Mouse (Mus musculus) intestine, embryonic 15.5 days (tissue): ENCODE results near the gene Ube2s. TPM values are rescaled to one million over a fixed set of nuclear protein-coding genes. Genes with fewer than 3 reads are reported as not detected.
"Not testable (repeated sequence)": the region's sequence is repeated elsewhere in the genome, so short reads cannot be mapped to it uniquely, and the experiment has no call there.

Experiments used
- ATAC-seq: fragments of 200-750 bp; cut with Nextera tagmentation; 2 replicates; pipeline ENCODE4 v1.8.0; 2017; ENCODE audit warnings: moderate TSS enrichment, moderate library complexity
- H3K27ac ChIP-seq: fragments of 300-500 bp; sonication (generic); 2 replicates; pipeline ENCODE4 v1.5.1; 2015; ENCODE audit warnings: mild to moderate bottlenecking, inconsistent platforms
- H3K27me3 ChIP-seq: fragments of 300-500 bp; sonication (generic); replicated peaks from 2 replicates; pipeline ENCODE4 v1.6.1; 2015; ENCODE audit warnings: inconsistent platforms
- H3K36me3 ChIP-seq: fragments of 300-500 bp; sonication (generic); 2 replicates; pipeline ENCODE4 v1.6.1; 2015; ENCODE audit warnings: inconsistent platforms
- H3K4me1 ChIP-seq: fragments of 300-500 bp; sonication (generic); replicated peaks from 2 replicates; pipeline ENCODE4 v1.6.1; 2015; ENCODE audit warnings: inconsistent platforms
- H3K4me2 ChIP-seq: fragments of 300-500 bp; sonication (generic); replicated peaks from 2 replicates; pipeline ENCODE4 v1.6.1; 2015; ENCODE audit warnings: mild to moderate bottlenecking, inconsistent platforms
- H3K4me3 ChIP-seq: fragments of 300-500 bp; sonication (generic); replicated peaks from 2 replicates; pipeline ENCODE4 v1.5.1; 2015; ENCODE audit warnings: inconsistent platforms
- H3K9ac ChIP-seq: fragments of 300-500 bp; sonication (generic); 2 replicates; pipeline ENCODE4 v1.6.1; 2015; ENCODE audit warnings: inconsistent platforms
- H3K9me3 ChIP-seq: fragments of 300-500 bp; sonication (generic); 2 replicates; pipeline ENCODE4 v1.6.1; 2016; ENCODE audit warnings: inconsistent platforms
- WGBS: fragments of 180-500 bp; shearing (Covaris S2); methylation state at CpG from one replicate; pipeline ENCODE4 v1.1.7; 2015; 5-methylcytosine and 5-hydroxymethylcytosine counted together
- polyA plus RNA-seq: library from polyadenylated mRNA; unstranded; fragments of >200 nt; fragmentation: Nextera tagmentation; extraction: Ambion mirVana; gene quantifications from 2 replicates; pipeline ENCODE4 v1.2.1, GENCODE M21; 2015

Gene Ube2s
- polyA plus RNA-seq, 1 experiment from 2014 or later: 303 TPM

- WGBS: 1% methylated on average over 34 of the region's 34 CpGs
These were observed 31.3 kb upstream of the Ube2s start for GRCm38 (mm10) chr7:4843604-4844244.

DNA sequence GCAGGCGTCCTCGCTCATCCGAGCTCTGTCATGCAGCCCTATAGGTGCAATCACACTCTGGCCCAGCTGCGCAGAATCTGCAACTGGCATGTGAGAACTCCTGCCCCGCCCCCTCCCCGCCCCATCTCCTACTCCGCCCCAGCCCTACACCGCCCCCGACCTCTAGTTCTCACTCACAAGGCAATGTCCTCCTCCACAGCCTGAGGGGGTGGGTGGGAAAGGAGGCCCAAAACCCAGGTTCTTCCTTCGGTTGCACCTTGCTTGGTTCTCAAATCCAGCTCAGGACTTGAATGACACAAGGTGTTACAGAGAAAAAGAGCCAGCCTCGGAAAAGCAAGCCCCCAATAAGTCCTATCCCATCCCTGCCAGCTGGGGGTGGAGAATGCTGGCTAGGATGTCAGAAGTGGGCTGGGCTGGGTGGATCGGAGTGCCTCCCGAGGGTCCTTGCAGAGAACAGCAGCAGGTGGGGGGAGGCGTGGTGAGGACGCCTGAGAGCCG, 30.3 kb upstream of the Ube2s start:
- peak overlapping the region; percentile 91 for H3K4me2 ChIP-seq
- no peaks in the 10 kb centered on the region for H3K36me3 ChIP-seq
- WGBS: under 1% methylated on average over 16 of the region's 16 CpGs
- H3K27ac ChIP-seq: no peak overlapping the region
- H3K9me3 ChIP-seq: no peaks in the 10 kb centered on the region
- peak; percentile 75 for ATAC-seq
- peak overlapping the region; percentile 20; the same call in 1 of the 2 replicates for H3K4me3 ChIP-seq
- peaks cover 18% of the 10 kb centered on the region for H3K4me1 ChIP-seq
- peaks cover 39% of the 10 kb centered on the region for H3K27me3 ChIP-seq
- no peak overlapping the region for H3K9ac ChIP-seq

More at GRCm38 (mm10) chr7:4843604-4844244, 31.3 kb upstream of the Ube2s start:
- Histone ChIP-seq H3K36me3 (no peaks in the 10 kb centered on the region), H3K4me1 (peaks cover 18% of the 10 kb centered on the region), H3K27ac (no peak overlapping the region), H3K9ac (0 out of 2 replicates have a peak overlapping the region, but pooled peaks have one; percentile 22), H3K4me2 (peak overlapping the region; percentile 91), H3K9me3 (no peaks in the 10 kb centered on the region), H3K4me3 (peak overlapping the region; percentile 41), H3K27me3 (peaks cover 39% of the 10 kb centered on the region)
- peak; percentile 16; the same call in 1 of the 2 replicates for ATAC-seq

DNA sequence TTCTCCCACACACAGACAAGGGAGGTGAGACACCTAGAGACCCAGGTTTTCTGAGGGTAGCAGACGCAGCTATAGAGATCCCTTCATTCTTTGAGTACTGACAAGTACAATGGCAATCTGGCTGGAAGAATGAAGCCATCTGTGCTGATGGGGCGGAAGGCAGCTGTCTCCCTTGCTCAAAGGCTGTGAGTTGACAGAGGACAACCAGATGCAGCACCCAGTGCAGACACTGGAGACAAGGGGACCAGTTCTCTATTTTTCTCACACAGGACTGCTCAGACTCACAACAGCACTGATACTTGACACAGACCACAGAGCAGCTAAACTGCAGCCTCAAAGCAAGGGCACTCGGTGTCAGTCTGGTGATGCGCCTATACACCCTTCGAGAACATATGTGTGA, 29.7 kb upstream of the Ube2s start:
- Histone ChIP-seq H3K4me3 (no peak overlapping the region), H3K27me3 (peaks cover 44% of the 10 kb centered on the region), H3K4me1 (peaks cover 18% of the 10 kb centered on the region), H3K27ac (no peak overlapping the region), H3K9me3 (no peaks in the 10 kb centered on the region), H3K9ac (no peak overlapping the region), H3K4me2 (no peak overlapping the region), H3K36me3 (no peaks in the 10 kb centered on the region)
- ATAC-seq: no peak
- 45% methylated on average over 5 of the region's 5 CpGs for WGBS

DNA sequence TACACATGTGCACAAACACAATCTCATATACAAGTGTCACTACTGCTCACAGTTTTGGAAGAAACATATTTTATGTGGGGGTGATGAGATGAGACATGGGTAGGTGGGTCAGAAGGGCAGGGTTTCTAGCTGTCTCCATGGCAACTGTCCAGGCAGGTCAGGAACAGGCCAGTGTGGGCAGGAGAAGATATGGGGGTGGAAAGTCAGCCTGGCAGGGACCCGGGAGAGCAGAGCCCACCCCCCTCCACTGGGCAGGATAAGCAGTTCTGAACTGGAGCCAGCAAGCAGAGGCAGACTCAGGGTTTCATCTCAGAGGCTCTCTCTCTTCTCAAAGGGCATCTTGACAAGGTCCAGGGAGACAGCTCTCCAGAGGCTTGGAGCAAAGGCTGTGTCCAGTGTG, 25.2 kb upstream of the Ube2s start:
- ATAC-seq: no peak
- Histone ChIP-seq H3K36me3 (no peaks in the 10 kb centered on the region), H3K9ac (no peak overlapping the region)

GRCm38 (mm10) chr7:4836351-4836792, 24.0 kb upstream of the Ube2s start:
- Histone ChIP-seq H3K27me3 (peaks cover 44% of the 10 kb centered on the region), H3K27ac (no peak overlapping the region), H3K36me3 (no peaks in the 10 kb centered on the region), H3K9me3 (no peaks in the 10 kb centered on the region), H3K4me3 (peak overlapping the region; percentile 44), H3K4me2 (peak overlapping the region; percentile 93), H3K4me1 (peaks cover 9% of the 10 kb centered on the region), H3K9ac (peak overlapping the region; percentile 40)
- WGBS: under 1% methylated on average over 51 of the region's 51 CpGs
- ATAC-seq: peak; percentile 92

More for the DNA sequence above, 25.2 kb upstream of the Ube2s start:
- no peak overlapping the region for H3K27ac ChIP-seq
- H3K4me2 ChIP-seq: no peak overlapping the region
- WGBS: 0% methylated on average over 1 of the region's 1 CpGs
- peaks cover 10% of the 10 kb centered on the region for H3K4me1 ChIP-seq
- peaks cover 45% of the 10 kb centered on the region for H3K27me3 ChIP-seq
- H3K4me3 ChIP-seq: no peak overlapping the region
- no peaks in the 10 kb centered on the region for H3K9me3 ChIP-seq

GRCm38 (mm10) chr7:4835631-4836327, 23.4 kb upstream of the Ube2s start:
- H3K4me1 ChIP-seq: peaks cover 9% of the 10 kb centered on the region
- H3K9me3 ChIP-seq: no peaks in the 10 kb centered on the region
- peak overlapping the region; percentile 44 for H3K4me3 ChIP-seq
- ATAC-seq: no peak; the same call in 1 of the 2 replicates
- WGBS: 6% methylated on average over 34 of the region's 34 CpGs
- no peaks in the 10 kb centered on the region for H3K36me3 ChIP-seq
- H3K27ac ChIP-seq: no peak overlapping the region
- peaks cover 48% of the 10 kb centered on the region for H3K27me3 ChIP-seq
- H3K9ac ChIP-seq: peak overlapping the region; percentile 40
- peak overlapping the region; percentile 93 for H3K4me2 ChIP-seq

- Histone ChIP-seq H3K4me2 (no peak overlapping the region), H3K9ac (no peak overlapping the region), H3K27ac (no peak overlapping the region), H3K4me1 (no peaks in the 10 kb centered on the region), H3K4me3 (no peak overlapping the region), H3K27me3 (peaks cover 37% of the 10 kb centered on the region), H3K36me3 (no peaks in the 10 kb centered on the region), H3K9me3 (no peaks in the 10 kb centered on the region)
- no peak for ATAC-seq
- WGBS: 3% methylated on average over 12 of the region's 12 CpGs
These were observed 18.1 kb upstream of the Ube2s start for GRCm38 (mm10) chr7:4830476-4830875.

DNA sequence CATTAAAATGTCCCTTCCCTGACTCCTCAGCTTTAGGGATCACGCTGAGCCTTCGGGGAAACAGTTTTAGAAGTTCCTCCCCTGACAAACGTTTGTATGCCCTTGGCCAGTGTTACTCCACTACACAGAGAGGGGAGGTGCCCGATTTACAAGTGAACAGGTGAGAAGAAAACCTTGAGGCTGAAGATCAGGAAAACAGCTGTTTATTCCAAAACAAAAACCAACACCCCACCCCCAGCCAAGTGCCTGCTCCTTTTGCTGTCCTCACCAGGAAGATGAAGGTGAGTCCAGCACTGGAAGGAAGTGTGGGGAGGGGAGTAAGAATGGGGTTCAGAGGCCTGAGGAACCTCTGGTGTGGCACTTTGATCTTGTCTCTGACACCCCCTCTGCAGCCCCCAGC, 13.0 kb upstream of the Ube2s start:
- WGBS: 47% methylated on average over 4 of the region's 4 CpGs
- Histone ChIP-seq H3K4me3 (no peak overlapping the region), H3K27me3 (peaks cover 9% of the 10 kb centered on the region), H3K4me2 (no peak overlapping the region), H3K27ac (no peak overlapping the region), H3K9ac (no peak overlapping the region), H3K36me3 (no peaks in the 10 kb centered on the region), H3K4me1 (0 out of 2 replicates have a peak, but pooled peaks cover 3% of the 10 kb centered on the region), H3K9me3 (no peaks in the 10 kb centered on the region)
- no peak for ATAC-seq

- WGBS: 52% methylated on average over 6 of the region's 6 CpGs
- Histone ChIP-seq H3K9ac (no peak overlapping the region), H3K27ac (no peak overlapping the region), H3K9me3 (no peaks in the 10 kb centered on the region), H3K27me3 (no peaks in the 10 kb centered on the region), H3K36me3 (no peaks in the 10 kb centered on the region), H3K4me3 (no peak overlapping the region), H3K4me2 (no peak overlapping the region), H3K4me1 (0 out of 2 replicates have a peak, but pooled peaks cover 5% of the 10 kb centered on the region)
- no peak for ATAC-seq
These were observed 9.9 kb upstream of the Ube2s start for GRCm38 (mm10) chr7:4822162-4822907.

DNA sequence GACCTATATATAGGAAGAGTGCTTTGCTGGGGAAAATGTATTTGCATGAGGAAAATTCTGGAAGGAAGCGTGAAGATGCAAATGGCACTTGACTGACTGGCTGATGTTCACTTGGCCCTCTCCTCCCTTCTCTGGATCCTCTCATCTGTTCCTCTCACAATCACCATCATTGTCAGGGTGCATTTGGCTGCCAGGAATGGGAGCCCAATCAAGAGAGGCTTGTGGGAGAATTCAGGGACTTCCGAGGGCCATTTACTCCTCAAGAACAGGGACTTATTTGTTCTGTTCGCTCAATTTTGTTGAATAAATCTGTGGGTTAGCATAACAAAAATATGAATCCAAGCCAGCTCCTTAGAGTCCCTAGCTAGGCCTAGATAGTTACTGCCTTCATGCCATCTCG, 9.3 kb upstream of the Ube2s start:
- H3K36me3 ChIP-seq: no peaks in the 10 kb centered on the region
- H3K4me1 ChIP-seq: 0 out of 2 replicates have a peak, but pooled peaks cover 5% of the 10 kb centered on the region
- H3K27me3 ChIP-seq: no peaks in the 10 kb centered on the region
- no peak for ATAC-seq
- 80% methylated on average over 4 of the region's 4 CpGs for WGBS
- no peak overlapping the region for H3K4me3 ChIP-seq
- no peaks in the 10 kb centered on the region for H3K9me3 ChIP-seq
- H3K27ac ChIP-seq: no peak overlapping the region
- no peak overlapping the region for H3K9ac ChIP-seq
- no peak overlapping the region for H3K4me2 ChIP-seq

DNA sequence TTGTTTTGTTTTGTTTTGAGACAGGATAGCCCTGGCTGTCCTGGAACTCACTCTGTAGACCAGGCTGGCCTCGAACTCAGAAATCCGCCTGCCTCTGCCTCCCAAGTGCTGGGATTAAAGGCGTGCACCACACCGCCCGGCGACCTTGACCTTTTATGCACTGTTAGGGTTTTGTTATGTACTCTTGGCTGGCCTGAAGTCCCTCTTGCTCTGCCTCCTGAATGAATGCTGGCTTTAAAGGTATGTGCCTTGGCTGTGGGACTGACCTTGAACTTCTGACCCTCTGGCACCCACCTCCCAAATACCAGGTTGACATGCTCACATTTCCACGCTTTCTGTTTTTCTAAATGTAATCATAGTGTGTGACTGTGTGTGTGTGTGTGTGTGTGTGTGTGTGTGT, 8.5 kb upstream of the Ube2s start:
- not testable (repeated sequence) for H3K4me1 ChIP-seq, H3K4me2 ChIP-seq, H3K9ac ChIP-seq, ATAC-seq, H3K9me3 ChIP-seq, H3K36me3 ChIP-seq, H3K27ac ChIP-seq, H3K4me3 ChIP-seq, H3K27me3 ChIP-seq
- WGBS: 87% methylated on average over 7 of the region's 7 CpGs

DNA sequence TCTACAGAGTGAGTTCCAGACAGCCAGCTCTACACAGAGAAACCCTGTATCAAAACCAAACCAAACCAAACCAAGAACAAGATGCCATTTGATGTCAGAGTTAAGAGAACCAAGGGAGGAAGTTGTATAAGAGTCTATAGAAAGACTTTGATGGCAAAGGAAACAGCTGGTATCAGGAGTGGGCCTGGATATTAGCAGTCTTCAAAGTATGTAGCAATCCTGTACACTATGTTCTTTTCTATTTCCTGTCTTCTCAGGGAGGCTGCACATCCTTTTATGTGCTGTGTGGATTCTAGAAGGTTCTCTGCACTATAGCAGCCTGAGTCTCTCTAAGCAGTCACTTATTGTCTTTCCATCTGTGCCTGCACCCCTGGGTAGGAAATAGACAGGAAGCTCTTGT, 4.2 kb upstream of the Ube2s start:
- Histone ChIP-seq H3K36me3 (no peaks in the 10 kb centered on the region), H3K9ac (no peak overlapping the region), H3K4me2 (no peak overlapping the region), H3K27ac (no peak overlapping the region), H3K4me1 (0 out of 2 replicates have a peak, but pooled peaks cover 6% of the 10 kb centered on the region), H3K4me3 (no peak overlapping the region), H3K27me3 (no peaks in the 10 kb centered on the region), H3K9me3 (no peaks in the 10 kb centered on the region)
- ATAC-seq: no peak
